Mouse (Mus musculus): Measurements from ENCODE around the gene Gemin6.

DNA sequence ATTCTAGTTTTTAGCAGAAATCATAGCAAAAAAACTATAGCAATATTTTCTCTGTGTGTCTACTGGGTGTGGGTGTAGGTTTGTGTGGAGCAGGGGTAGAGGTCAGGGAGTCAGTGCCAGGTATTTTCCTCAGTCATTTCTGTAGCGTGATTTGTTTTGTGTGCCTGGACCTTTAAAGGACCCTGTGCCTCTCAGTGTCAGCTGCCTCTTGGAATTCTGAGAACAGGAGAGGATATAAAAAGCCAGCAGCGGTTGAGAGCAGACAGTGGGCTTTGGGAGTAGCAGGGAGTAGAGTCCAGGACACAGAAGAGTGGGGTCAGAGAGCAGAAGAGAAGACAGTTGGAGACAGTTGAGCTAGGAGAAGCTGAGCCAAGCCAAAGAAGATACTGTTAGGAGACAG, 4.1 kb upstream of the Gemin6 start:
- TF ChIP-seq POLR2A (IDR thresholded peaks at IDR 0.05; ENCODE audit: control insufficient read depth, low read depth, low read length) (no peak), CTCF (IDR thresholded peaks at IDR 0.05; ENCODE audit: control insufficient read depth, insufficient read depth, insufficient replicate concordance, low read depth, low read length) (no peak)

All from testis, adult 2 months (tissue).